Mouse (Mus musculus) limb, embryonic 15.5 days (tissue): ENCODE measurements at regions not wholly inside any gene's neighbourhood (a gene's known extent, or its start where the extent isn't known, plus 50 kb on each side); places are given as distances from the start of the nearest gene placed in this dataset.

Source experiments
- ATAC-seq: fragments of 200-750 bp; cut with Nextera tagmentation; 2 replicates; pipeline ENCODE4 v1.8.0; 2017; ENCODE audit warnings: low read depth, moderate TSS enrichment; ENCODE audit not compliant: insufficient number of reproducible peaks, low FRiP score, low TSS enrichment
- H3K27ac ChIP-seq: fragments of 300-500 bp; sonication (generic); 2 replicates; pipeline ENCODE4 v1.5.1; 2015; ENCODE audit warnings: moderate library complexity, mild to moderate bottlenecking, inconsistent platforms
- H3K27me3 ChIP-seq: fragments of 300-500 bp; sonication (generic); 2 replicates; pipeline ENCODE4 v1.6.1; 2015; ENCODE audit warnings: inconsistent platforms
- H3K36me3 ChIP-seq: fragments of 300-500 bp; sonication (generic); 2 replicates; pipeline ENCODE4 v1.6.1; 2015; ENCODE audit warnings: inconsistent platforms
- H3K4me1 ChIP-seq: fragments of 300-500 bp; sonication (generic); 2 replicates; pipeline ENCODE4 v1.6.1; 2015; ENCODE audit warnings: inconsistent platforms
- H3K4me2 ChIP-seq: fragments of 300-500 bp; sonication (generic); 2 replicates; pipeline ENCODE4 v1.6.1; 2015; ENCODE audit warnings: mild to moderate bottlenecking, inconsistent platforms
- H3K4me3 ChIP-seq: fragments of 300-500 bp; sonication (generic); 2 replicates; pipeline ENCODE4 v1.5.1; 2015; ENCODE audit warnings: mild to moderate bottlenecking, inconsistent platforms
- H3K9ac ChIP-seq: fragments of 300-500 bp; sonication (generic); 2 replicates; pipeline ENCODE4 v1.6.1; 2015; ENCODE audit warnings: inconsistent platforms
- H3K9me3 ChIP-seq: fragments of 300-500 bp; sonication (generic); 2 replicates; pipeline ENCODE4 v1.6.1; 2016; ENCODE audit warnings: inconsistent platforms
- WGBS: fragments of 180-500 bp; shearing (Covaris S2); methylation state at CpG from one replicate; pipeline ENCODE4 v1.1.7; 2015; 5-methylcytosine and 5-hydroxymethylcytosine counted together

- H3K4me2 ChIP-seq, result no peak overlapping the region
- no peak for ATAC-seq
- H3K4me3 ChIP-seq, result no peak overlapping the region
- 67% methylated on average over 1 of the region's 1 CpGs for WGBS
- no peaks in the 10 kb centered on the region for H3K27me3 ChIP-seq
- H3K36me3 ChIP-seq, result no peaks in the 10 kb centered on the region
- H3K4me1 ChIP-seq, result no peaks in the 10 kb centered on the region
- no peaks in the 10 kb centered on the region for H3K9me3 ChIP-seq
- H3K27ac ChIP-seq, result no peak overlapping the region
- H3K9ac ChIP-seq, result no peak overlapping the region
These were observed 99.1 kb upstream of the Fstl4 start for GRCm38 (mm10) chr11:52665343-52665742.

GRCm38 (mm10) chr11:52675022-52675421 is 89.4 kb upstream of the Fstl4 start:
- Histone ChIP-seq H3K4me2 (no peak overlapping the region), H3K4me1 (no peaks in the 10 kb centered on the region), H3K36me3 (no peaks in the 10 kb centered on the region), H3K27me3 (no peaks in the 10 kb centered on the region), H3K9me3 (no peaks in the 10 kb centered on the region), H3K27ac (no peak overlapping the region), H3K4me3 (no peak overlapping the region), H3K9ac (no peak overlapping the region)
- WGBS, result 42% methylated on average over 6 of the region's 6 CpGs
- ATAC-seq, result no peak

- Histone ChIP-seq H3K9me3 (peaks cover 3% of the 10 kb centered on the region; the same call in 1 of the 2 replicates), H3K27ac (no peak overlapping the region), H3K27me3 (no peaks in the 10 kb centered on the region), H3K4me1 (no peaks in the 10 kb centered on the region), H3K4me2 (no peak overlapping the region), H3K9ac (no peak overlapping the region), H3K36me3 (no peaks in the 10 kb centered on the region), H3K4me3 (no peak overlapping the region)
- no peak for ATAC-seq
- 83% methylated on average over 4 of the region's 4 CpGs for WGBS
These were observed 86.2 kb upstream of the Fstl4 start for GRCm38 (mm10) chr11:52678259-52678658.

- no peaks in the 10 kb centered on the region for H3K4me1 ChIP-seq
- no peaks in the 10 kb centered on the region for H3K36me3 ChIP-seq
- ATAC-seq, result no peak
- 86% methylated on average over 2 of the region's 2 CpGs for WGBS
- no peak overlapping the region for H3K9ac ChIP-seq
- H3K27ac ChIP-seq, result no peak overlapping the region
- no peak overlapping the region for H3K4me3 ChIP-seq
- H3K27me3 ChIP-seq, result no peaks in the 10 kb centered on the region
- peaks cover 3% of the 10 kb centered on the region; the same call in 1 of the 2 replicates for H3K9me3 ChIP-seq
- no peak overlapping the region for H3K4me2 ChIP-seq
These were observed 79.0 kb upstream of the Fstl4 start for GRCm38 (mm10) chr11:52685436-52685835.

- ATAC-seq, result no peak
- no peak overlapping the region for H3K4me3 ChIP-seq
- H3K4me2 ChIP-seq, result no peak overlapping the region
- WGBS, result 61% methylated on average over 3 of the region's 3 CpGs
- no peaks in the 10 kb centered on the region for H3K27me3 ChIP-seq
- H3K9ac ChIP-seq, result no peak overlapping the region
- H3K27ac ChIP-seq, result no peak overlapping the region
- no peaks in the 10 kb centered on the region for H3K9me3 ChIP-seq
- no peaks in the 10 kb centered on the region for H3K36me3 ChIP-seq
- H3K4me1 ChIP-seq, result no peaks in the 10 kb centered on the region
These were observed 71.7 kb upstream of the Fstl4 start for GRCm38 (mm10) chr11:52692701-52693100.

GRCm38 (mm10) chr11:52701682-52702081 is 62.8 kb upstream of the Fstl4 start:
- Histone ChIP-seq H3K4me2 (no peak overlapping the region), H3K36me3 (no peaks in the 10 kb centered on the region), H3K27me3 (no peaks in the 10 kb centered on the region), H3K4me3 (no peak overlapping the region), H3K9ac (no peak overlapping the region), H3K9me3 (no peaks in the 10 kb centered on the region), H3K27ac (no peak overlapping the region), H3K4me1 (no peaks in the 10 kb centered on the region)
- WGBS, result 71% methylated on average over 10 of the region's 10 CpGs
- ATAC-seq, result no peak

- Histone ChIP-seq H3K36me3 (no peaks in the 10 kb centered on the region), H3K27ac (no peak overlapping the region), H3K4me1 (no peaks in the 10 kb centered on the region), H3K9me3 (no peaks in the 10 kb centered on the region), H3K4me2 (no peak overlapping the region), H3K4me3 (no peak overlapping the region), H3K27me3 (no peaks in the 10 kb centered on the region), H3K9ac (no peak overlapping the region)
- WGBS, result 82% methylated on average over 4 of the region's 4 CpGs
- no peak for ATAC-seq
These were observed 61.0 kb upstream of the Fstl4 start for GRCm38 (mm10) chr11:52703391-52703790.
